Mouse (Mus musculus) MN1 (cell line): ENCODE measurements around the gene Slc8a2.

ENCODE experiments used
- DNase-seq: peaks from one replicate; pipeline ENCODE4 v3.0.0-alpha.2; 2016; ENCODE audit warnings: low spot score

The Slc8a2 gene

DNA sequence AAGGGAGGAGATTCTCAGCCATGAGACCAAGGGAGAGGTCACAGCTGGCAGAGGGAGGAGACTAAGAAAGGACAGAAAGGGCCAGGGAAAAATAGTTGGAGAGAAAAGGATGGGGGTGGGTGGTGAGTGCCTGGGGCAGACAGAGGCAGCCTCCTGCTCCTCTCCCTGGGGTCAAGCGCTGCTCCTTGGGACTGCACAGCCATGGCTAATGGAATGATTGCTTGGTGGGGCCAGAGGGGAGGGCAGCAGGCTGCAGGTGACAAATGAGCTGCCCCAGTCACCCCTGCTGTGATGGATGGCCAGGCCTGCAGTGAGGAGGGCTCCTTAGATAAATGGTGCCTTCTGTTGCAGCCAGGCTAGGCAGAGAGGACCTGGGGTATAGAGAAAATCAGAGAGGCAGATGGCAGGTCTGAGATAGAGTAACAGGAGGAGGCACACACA lies 42.5 kb downstream of the Slc8a2 start:
- DNase-seq: no peak

DNA sequence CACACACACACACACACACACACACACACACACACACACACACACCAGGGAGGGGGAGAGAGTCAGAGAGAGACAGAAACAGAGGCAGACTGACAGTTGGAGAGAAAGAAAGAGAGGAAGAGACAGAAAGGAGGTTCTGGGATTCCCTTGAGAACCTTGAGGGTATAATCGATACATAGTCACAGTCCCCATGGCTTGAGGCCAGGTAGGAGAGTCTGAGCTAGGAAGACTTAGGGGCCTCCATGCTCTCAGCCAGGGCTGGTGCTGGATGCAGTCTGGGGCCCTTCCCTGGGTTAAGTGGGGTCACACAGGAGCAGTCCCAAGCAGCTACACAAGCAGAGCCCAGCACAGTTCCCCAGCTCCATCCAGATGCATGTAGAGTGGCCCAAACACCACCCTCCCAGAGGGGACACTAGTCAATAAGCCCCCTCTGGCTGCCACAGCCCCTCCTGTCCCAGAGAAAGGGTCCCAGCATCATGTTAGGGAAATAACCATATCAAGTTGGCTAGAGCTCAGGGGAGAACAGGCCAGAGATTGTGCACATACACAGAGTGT lies 43.0 kb downstream of the Slc8a2 start:
- DNase-seq: no peak

DNA sequence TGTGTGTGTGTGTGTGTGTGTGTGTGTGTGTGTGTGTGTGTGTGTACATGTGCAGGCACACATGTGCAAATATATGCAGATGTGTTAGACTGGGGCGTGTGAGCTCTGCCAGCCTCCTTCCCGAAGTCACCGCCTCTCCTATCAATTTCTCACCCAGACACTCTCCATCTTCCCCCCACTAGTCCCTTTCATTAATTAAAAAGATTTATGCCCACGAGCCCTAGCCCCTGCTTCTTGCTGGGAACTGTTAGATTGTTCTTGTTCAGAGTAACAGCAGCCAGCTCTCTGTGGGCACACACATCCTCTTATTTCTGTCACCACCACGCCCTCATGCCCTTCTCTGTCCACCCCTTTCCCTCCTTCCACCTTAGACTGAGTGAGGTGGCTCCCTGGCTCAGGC lies 43.5 kb downstream of the Slc8a2 start:
- no peak for DNase-seq

DNA sequence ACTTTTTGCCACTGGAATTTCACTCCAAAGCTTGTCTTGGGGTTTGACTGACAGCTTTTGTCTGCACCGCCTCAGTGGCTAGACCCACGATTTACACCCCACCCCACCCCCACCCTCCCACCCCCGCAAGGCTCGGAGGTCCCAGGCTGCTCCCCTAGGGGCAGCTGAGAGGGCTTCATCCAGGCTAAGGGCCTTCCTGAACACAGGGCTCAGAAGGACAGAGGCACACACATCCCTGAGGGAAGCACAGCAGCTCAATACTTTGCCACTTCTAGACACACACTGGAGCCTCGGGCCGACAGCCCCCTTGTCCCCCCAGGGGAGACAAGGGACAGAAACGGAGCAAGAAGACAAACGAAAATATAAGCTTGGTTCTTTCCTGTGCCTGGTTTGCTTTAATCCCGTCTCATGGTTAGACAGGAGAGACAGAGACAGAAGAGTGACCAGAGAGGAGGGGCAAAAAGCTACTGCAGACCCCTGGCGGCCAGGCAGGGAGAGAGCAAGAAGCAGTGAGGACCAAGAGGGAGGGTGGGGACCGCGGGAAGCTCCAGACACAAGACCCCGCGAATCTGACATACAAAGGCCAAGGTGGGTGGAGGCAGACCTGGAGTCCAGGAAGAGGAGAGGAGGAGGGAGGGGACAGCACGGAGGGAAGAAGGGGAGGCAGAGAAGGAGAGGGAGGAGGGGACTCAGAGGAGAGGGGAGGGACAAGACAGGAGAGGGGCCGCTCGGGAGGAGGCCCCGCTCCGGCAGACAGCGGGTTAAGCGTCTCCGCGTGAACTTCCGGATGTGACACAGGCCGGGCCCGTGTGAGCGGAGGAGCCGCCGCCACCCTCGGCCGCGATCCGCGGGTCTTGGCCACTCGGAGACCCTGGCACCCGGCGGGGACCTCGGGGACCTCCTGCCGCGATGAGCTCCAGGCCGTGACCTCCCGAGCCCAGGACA lies 45.2 kb downstream of the Slc8a2 start, which contains the start of gene Meis3:
Gene Meis3 (plus strand): TSS at position 494 of the 945 bp plus-strand sequence.
- peak; percentile 67 for DNase-seq

DNA sequence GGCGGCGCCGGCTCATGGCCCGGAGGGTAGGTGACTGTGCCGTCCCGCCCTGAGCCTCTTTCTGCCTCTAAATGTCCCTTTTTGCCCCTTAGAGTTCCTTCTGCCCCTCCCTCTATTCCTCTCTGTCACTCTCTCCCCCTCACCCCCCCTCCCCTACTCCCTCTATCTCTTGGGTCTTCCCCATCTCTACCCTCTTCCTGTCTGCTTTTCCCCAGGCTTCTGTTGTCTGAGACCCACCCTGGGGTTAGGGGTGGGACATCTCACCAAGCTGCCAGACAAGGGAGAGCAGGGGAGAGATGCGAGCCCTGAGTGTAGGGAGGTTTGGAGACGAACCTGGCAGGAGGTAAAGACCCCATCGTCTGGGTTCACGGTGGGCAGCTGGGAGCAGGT lies 45.9 kb downstream of the Slc8a2 start:
- DNase-seq: no peak

DNA sequence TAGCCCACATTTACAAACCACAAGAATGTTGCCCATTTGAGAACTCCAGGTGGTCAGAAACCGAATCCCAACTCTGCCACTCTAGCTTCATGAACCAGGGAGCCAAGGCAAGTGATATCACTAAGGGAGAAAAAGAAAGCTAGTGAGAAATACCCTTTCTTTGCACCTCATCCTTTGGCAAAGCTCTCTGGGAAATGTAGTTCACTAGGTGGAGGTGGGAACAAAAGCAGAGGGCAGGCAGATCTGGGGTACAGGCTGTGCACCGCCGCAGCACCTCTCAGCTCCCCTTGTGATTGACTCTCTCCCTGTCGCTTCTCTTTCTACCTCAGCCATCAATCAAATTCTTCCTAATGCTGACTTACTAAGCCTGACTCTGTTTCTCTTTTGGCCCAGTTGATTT lies 48.5 kb downstream of the Slc8a2 start:
- no peak for DNase-seq

DNA sequence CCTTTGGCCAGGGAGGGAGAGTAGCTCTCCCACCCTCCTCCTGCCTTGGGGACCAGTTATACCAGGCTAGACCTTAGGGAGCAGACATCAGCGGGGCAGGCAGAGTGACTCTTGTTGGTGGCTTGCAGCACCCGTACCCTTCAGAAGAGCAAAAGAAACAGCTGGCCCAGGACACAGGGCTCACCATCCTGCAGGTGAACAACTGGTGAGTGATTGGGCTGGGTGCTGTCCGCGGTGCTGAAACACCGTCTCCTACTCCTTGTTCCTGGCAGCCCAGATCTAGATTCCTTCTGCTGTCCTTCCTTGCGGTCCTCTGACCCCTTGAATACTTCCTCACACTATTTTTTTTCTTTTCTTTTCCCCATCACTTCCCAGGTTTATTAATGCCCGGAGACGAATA lies 54.0 kb downstream of the Slc8a2 start:
- DNase-seq: no peak

DNA sequence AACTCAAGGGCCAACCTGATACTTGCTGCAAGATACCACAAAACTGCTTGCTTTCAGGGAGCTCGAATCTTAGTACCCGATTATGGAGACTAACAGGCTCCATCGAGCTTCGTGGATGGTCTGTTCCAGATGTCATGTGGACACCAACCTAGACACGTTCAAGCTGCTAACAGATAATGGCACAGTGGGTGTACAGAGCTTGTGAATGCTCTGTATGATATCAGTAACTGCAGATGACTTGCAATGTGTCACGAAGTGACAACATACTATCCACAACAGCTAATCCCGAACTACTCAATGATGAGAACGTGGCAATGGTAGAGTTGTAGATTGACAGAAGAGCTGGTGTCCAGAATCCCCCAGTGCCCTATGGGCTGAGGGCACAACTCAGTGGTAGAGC lies 57.9 kb downstream of the Slc8a2 start:
- DNase-seq: no peak

DNA sequence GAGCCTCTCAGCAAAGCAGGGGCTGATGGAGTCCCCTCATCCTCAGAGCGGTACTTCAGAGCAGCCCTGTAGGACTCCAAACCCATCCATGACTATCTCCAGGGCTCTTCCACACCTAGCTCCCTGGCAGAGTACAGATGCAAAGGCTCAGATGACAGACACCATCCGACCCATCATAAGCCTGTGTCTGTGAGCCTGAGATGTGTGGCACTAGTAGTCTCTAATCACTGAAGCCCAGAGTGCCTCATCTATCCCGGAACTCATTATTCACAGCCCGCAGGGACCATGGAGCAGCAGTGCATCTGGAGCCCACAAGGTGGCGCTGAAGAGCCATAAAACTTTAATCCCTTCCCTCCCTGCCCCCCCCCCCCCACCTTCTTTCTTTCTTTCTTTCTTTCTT lies 62.7 kb downstream of the Slc8a2 start:
- peak; percentile 79 for DNase-seq

DNA sequence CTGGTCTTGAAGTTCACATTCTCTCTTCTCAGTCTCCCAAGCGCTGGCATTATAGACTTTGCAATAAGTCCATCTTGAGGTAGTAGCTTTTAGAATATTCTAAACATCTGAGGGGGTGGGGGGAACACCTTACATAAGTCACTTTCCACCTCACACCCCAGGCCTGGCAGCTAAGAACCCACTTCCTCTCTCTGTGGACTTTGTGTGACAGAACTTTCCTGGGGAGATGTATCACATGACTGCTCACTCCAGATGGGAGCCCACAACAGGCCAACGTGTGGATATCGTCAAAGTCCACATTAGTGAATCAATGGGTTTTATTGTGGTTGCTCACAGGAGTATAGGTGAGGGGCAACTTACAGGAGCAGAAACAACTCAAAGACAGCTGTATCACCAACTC lies 64.1 kb downstream of the Slc8a2 start:
- no peak for DNase-seq

DNA sequence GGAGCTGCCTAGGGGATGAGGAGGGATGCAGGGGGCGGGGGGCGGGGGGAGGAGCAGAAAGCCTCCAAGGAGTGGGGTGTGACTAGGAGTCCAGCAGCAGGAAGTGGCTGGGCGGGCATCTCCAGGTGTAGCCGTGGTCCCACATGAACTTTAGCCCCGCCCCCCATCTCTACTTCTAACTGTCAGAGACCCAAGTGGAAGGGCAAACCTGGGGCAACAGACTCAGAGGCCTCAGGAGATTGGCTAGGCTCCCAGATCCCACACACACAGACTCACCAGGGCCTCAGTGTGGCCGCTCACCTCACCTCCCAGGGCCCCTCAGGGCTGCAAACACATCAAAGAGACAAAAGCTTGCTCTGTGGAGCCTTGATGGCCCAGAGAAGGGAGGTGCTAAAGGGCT lies 67.0 kb downstream of the Slc8a2 start:
- no peak for DNase-seq

DNA sequence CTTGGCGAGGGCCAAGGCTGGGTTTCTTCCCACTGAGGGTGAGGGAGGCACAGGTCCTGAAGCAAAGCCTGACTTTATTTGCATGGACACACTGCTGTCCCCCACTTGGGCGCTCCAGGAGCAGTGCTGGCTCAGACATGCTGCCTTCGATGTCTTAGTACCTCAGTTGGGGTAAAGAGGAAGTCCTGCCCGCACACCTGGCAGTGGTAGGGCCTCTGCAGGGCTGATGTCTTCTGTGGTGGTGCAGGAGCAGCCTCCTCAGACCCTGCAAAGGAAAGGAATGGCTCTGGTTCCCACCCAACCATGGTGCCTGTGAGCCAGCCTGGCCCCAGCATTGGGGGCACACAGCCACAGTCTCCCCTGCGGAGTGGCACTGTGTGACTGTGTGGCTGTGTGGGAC lies 67.5 kb downstream of the Slc8a2 start:
- no peak for DNase-seq

DNA sequence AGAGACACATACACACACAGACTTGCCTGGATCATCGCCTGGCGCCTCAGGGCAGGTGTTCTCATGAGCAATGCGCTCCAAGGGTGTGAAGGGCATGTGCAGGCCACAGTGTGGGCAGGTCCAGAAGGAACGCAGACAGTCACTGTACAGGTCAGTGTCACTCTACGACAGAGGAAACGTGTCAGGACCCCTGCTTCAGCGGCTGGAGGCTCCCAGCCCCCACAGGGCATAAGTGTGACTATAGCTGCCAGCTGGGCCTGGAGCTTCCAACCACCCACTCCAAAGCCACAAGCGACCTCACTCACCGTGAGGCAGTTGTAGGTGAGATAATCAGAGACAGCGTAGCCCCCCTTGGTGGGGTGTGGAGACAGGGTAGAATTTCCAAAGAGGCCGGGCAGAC lies 68.9 kb downstream of the Slc8a2 start:
- DNase-seq: no peak

DNA sequence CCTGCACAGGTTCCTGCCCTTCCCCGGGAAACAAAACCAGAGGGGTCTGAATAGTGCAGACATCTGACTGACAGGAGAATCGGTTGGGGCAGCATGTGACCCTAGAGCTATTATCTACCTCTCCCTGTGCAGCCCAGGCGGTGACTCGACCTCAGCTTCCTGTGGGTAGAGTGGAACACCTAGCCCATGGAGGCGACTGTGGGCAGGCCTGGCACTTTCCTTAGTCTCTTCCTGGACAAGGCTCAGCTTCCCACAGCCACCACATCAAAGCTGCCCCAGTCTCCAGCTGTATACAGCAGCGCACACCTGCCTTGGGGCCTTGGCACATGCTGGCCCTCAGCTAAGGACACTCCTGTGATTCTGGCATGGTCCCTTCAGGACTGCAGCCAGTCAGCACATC lies 71.5 kb downstream of the Slc8a2 start:
- DNase-seq: no peak

DNA sequence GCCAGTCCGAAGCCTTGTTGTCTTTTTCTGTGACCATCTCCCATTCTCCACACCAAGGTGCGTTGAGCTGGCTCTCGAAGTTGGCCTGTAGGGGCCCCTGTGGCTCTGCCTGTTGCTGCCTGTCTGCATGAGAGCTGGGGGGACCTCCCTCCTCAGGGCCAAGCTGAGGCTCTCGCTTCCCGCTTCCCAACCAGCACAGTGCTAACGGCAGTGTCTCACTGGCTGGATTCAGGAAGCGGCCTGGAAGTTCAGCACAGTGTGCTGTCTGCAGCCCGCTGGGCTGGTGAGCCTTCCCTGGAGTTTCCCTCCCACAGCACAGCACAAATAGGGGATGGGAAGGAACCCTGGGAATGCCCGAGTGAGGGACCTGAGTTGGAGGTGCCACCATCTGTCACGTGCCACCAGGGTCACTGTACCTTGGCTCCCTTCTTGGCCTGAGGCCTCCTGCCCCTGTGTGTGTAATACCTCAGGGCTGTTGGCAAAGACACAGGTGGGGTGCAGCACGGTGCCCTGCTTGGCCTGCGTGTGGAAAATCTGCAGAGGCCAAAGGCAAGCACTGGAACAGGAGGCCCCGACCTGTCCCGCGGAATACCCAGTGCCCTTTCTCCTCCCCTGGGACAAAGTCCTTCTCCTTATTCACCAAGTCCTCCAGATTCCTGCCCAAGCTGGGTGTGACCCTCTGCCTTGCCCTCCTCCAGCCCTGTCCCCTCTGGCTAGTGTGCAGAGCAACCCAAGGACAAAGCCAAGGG lies 73.3 kb downstream of the Slc8a2 start:
- DNase-seq: no peak

DNA sequence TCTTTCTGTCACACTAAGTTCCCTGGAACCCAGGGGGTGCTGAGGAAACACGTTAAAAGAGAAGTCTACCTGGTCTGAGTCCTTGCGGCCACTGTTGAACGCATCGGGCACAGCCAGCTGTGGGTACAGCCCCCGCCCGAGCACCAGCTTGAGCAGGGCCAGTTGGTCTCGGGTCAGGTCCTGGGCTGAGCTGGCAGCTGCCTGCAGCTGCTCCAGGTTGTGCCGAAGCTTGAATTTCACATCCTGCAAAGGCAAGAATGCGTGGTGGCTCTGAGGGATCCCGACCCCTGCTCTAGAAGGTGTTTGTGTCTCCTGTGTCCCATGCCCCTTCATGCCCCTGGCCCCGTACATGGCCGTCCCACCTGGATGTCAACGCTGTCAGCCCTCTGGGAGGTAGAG lies 73.9 kb downstream of the Slc8a2 start:
- no peak for DNase-seq

DNA sequence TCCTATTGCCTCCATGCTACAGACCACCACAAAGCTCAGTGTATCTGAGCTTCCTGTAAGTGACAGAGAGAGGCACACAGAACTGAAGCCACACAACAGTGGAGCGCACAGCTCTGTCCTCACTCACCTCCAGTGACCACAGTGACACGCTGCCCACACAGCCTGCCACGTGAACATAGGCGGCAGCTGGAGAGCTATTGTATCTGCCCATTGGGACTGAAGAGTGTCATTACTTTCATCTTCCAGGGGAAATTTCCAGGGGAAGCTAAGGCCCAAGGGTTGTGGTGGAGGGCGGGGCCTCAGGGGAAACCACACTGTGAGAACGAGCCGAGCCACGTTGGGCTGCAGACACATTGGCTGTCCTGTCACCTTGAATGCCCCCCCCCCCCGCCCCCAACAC lies 75.2 kb downstream of the Slc8a2 start:
- DNase-seq: no peak

DNA sequence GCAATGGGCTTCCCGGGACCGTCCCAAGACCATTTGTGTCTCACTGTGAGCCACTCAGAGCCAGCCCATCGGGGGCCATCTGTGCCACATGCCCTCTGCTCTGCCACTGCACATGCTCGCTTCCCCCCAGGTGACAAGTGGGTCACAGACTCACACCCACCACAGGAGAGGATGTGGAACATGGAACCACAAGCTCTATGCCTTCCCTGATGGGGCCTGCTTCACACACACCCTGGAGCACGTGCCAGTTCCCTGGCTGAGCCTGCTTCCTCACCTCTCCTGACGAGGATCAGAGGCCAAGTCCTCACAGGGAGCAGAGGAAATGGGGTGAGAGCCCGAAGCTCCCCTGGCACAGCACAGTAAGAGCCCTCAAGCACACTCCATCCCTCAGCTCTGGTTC lies 77.5 kb downstream of the Slc8a2 start:
- no peak for DNase-seq

DNA sequence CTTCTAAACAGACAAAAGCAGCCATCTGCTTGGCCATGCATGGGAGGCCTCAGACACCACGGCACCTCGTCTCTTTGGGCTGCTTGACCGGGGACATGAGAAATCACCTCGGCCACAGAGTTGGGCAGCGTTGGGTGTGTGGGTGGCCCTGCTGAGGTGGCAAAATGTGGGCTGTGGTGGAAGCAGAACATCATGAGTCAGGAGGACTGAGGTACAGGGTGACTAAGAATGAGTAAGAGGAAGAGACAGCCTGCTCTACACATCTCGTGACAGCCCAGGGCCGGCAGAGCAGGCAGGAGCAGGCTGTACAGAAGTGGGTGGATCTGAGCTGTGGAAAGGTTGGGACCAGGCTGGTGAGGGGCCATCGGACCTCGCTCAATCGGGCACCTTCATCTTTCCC lies 77.9 kb downstream of the Slc8a2 start:
- peak; percentile 22 for DNase-seq

DNA sequence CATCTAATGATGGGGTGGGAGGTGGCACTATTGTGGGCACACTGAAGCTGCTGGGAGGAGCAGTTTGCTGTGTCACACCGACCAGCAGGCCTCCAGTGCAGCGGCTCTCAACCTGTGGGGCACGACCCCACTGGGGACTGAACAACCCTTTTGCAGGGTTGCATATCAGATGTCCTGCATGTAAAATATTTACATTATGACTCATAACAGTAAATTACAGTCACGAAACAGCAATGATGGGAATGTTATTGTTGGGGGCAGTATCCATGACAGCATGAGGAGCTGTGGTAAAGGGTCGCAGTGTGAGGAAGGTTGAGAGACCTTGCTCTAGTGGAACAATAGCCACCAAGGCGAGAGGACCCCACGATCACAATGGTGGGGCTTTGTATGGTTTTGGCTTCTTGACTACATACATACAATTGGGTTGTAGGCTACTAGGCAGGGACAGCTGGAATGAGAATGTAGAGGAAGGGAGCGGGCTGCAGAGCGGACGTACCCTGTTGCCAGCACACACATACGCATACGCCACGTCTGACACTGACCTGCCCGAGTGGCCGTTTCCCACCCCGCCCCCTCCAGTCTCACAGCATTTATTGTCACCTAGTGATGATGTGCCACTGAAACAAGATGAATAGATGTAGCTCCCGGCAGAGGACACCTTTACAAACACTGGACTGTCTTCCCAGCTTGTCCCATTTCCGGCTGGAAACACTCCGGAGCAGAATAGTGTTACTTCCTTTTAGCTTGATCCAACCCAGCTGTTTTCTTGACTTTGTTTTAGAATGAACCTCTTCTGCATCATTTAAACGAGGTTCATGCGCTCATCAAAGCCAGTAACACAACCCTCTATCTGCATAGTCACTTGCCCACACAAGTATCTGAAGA lies 79.4 kb downstream of the Slc8a2 start:
- no peak for DNase-seq
